Mouse (Mus musculus): ENCODE measurements around the gene Ptgr2. TPM values are rescaled to one million over a fixed set of nuclear protein-coding genes. Genes with fewer than 3 reads are reported as not detected.

The Ptgr2 gene
- polyA plus RNA-seq, 1 experiment from 2014 or later: 13.0 TPM

Other genes starting within 250 kb of the Ptgr2 start
- 0.36 and 0.75 TPM in 2 replicates for gene Acot4, start 246.9 kb upstream of the Ptgr2 start, polyA plus RNA-seq (2016; fragmentation: Nextera tagmentation; extraction: Ambion mirVana)
- not detected in 2 replicates for gene Gm49366, start 246.3 kb upstream of the Ptgr2 start, polyA plus RNA-seq (2016; fragmentation: Nextera tagmentation; extraction: Ambion mirVana)
- gene Acot3, start 233.1 kb upstream of the Ptgr2 start, polyA plus RNA-seq (2016; fragmentation: Nextera tagmentation; extraction: Ambion mirVana): 0.38 and 0.49 TPM in 2 replicates
- not detected in 2 replicates for gene Acot5, start 215.9 kb upstream of the Ptgr2 start, polyA plus RNA-seq (2016; fragmentation: Nextera tagmentation; extraction: Ambion mirVana)
- 1.2 and 1.3 TPM in 2 replicates for gene Acot6, start 184.6 kb upstream of the Ptgr2 start, polyA plus RNA-seq (2016; fragmentation: Nextera tagmentation; extraction: Ambion mirVana)
- gene Dnal1, start 170.9 kb upstream of the Ptgr2 start, polyA plus RNA-seq (2016; fragmentation: Nextera tagmentation; extraction: Ambion mirVana): 7.5 and 8.8 TPM in 2 replicates
- 1.4 and 1.5 TPM in 2 replicates for gene Pnma1, start 136.7 kb upstream of the Ptgr2 start, polyA plus RNA-seq (2016; fragmentation: Nextera tagmentation; extraction: Ambion mirVana)
- 7.9 and 9.0 TPM in 2 replicates for gene Elmsan1, start 66.4 kb upstream of the Ptgr2 start, polyA plus RNA-seq (2016; fragmentation: Nextera tagmentation; extraction: Ambion mirVana)
- 97.4 and 100 TPM in 2 replicates for gene Zfp410, start 31.6 kb downstream of the Ptgr2 start, polyA plus RNA-seq (2016; fragmentation: Nextera tagmentation; extraction: Ambion mirVana)
- 44.0 and 45.3 TPM in 2 replicates for gene Coq6, start 76.4 kb downstream of the Ptgr2 start, polyA plus RNA-seq (2016; fragmentation: Nextera tagmentation; extraction: Ambion mirVana)
- gene Fam161b, start 76.6 kb downstream of the Ptgr2 start, polyA plus RNA-seq (2016; fragmentation: Nextera tagmentation; extraction: Ambion mirVana): 5.5 and 5.8 TPM in 2 replicates
- 10.4 and 11.4 TPM in 2 replicates for gene Entpd5, start 123.8 kb downstream of the Ptgr2 start, polyA plus RNA-seq (2016; fragmentation: Nextera tagmentation; extraction: Ambion mirVana)
- gene Bbof1, start 123.8 kb downstream of the Ptgr2 start, polyA plus RNA-seq (2016; fragmentation: Nextera tagmentation; extraction: Ambion mirVana): 1.5 and 2.3 TPM in 2 replicates
- 29.4 and 31.2 TPM in 2 replicates for gene Rnf113a2, start 132.0 kb downstream of the Ptgr2 start, polyA plus RNA-seq (2016; fragmentation: Nextera tagmentation; extraction: Ambion mirVana)
- 32.1 and 35.2 TPM in 2 replicates for gene Aldh6a1, start 165.8 kb downstream of the Ptgr2 start, polyA plus RNA-seq (2016; fragmentation: Nextera tagmentation; extraction: Ambion mirVana)
- 29.8 and 30.9 TPM in 2 replicates for gene Lin52, start 166.2 kb downstream of the Ptgr2 start, polyA plus RNA-seq (2016; fragmentation: Nextera tagmentation; extraction: Ambion mirVana)